Mouse (Mus musculus) embryonic fibroblast, embryonic 13.5 days (primary cell): Measurements from ENCODE around the gene Cd80.

Source experiments
- CTCF ChIP-seq: IDR thresholded peaks from 2 replicates; pipeline ENCODE4 v1.5.1; 2011; ENCODE audit warnings: mild to moderate bottlenecking, control low read depth, low read length, moderate library complexity, borderline replicate concordance; ENCODE audit not compliant: insufficient read depth
- POLR2A ChIP-seq: IDR thresholded peaks from 2 replicates; pipeline ENCODE4 v1.6.1; 2011; ENCODE audit warnings: low read depth, mild to moderate bottlenecking, control low read depth, low read length, moderate library complexity

GRCm38 (mm10) chr16:38456812-38457567 is 1.6 kb downstream of the Cd80 start:
- TF ChIP-seq CTCF: no peak
- no peak for TF ChIP-seq POLR2A
